Mouse (Mus musculus): ENCODE data around the gene Camkv. TPM values are rescaled to one million over a fixed set of nuclear protein-coding genes. Genes with fewer than 3 reads are reported as not detected.

Gene Camkv
- total RNA-seq, 1 experiment from 2014 or later, result 0.32 TPM

- ATAC-seq (replicated peaks; ENCODE audit: low read depth, poor library complexity, severe bottlenecking), result no peak
Measured at GRCm38 (mm10) chr9:107984754-107985055, 49.2 kb downstream of the Camkv start.

GRCm38 (mm10) chr9:107985131-107986119, 50.0 kb downstream of the Camkv start, which contains the start of gene Inka1:
TSS of gene Inka1 (minus strand) at chr9:107985879.
- peak; percentile 26 for ATAC-seq (replicated peaks; ENCODE audit: low read depth, poor library complexity, severe bottlenecking)

- ATAC-seq (replicated peaks; ENCODE audit: low read depth, poor library complexity, severe bottlenecking), result 0 out of 2 replicates have a peak, but pooled peaks have one; percentile 12
Measured at GRCm38 (mm10) chr9:107986376-107986775, 50.9 kb downstream of the Camkv start.

- no peak for ATAC-seq (replicated peaks; ENCODE audit: low read depth, poor library complexity, severe bottlenecking)
Measured at GRCm38 (mm10) chr9:107987950-107988349, 52.5 kb downstream of the Camkv start.

GRCm38 (mm10) chr9:107992197-107992596, 56.7 kb downstream of the Camkv start, which contains the start of gene Cdhr4:
TSS of gene Cdhr4 (plus strand) at chr9:107992497.
- ATAC-seq (replicated peaks; ENCODE audit: low read depth, poor library complexity, severe bottlenecking), result no peak

- no peak for ATAC-seq (replicated peaks; ENCODE audit: low read depth, poor library complexity, severe bottlenecking)
Measured at GRCm38 (mm10) chr9:107993013-107993412, 57.5 kb downstream of the Camkv start.

- peak; percentile 57 for ATAC-seq (replicated peaks; ENCODE audit: low read depth, poor library complexity, severe bottlenecking)
Measured at GRCm38 (mm10) chr9:107994464-107994863, 59.0 kb downstream of the Camkv start.

GRCm38 (mm10) chr9:107995513-107995912, 60.0 kb downstream of the Camkv start:
- ATAC-seq (replicated peaks; ENCODE audit: low read depth, poor library complexity, severe bottlenecking), result no peak

GRCm38 (mm10) chr9:107996049-107996448, 60.6 kb downstream of the Camkv start, which contains the start of gene Gm20662:
TSS of gene Gm20662 (plus strand) at chr9:107996349.
- no peak for ATAC-seq (replicated peaks; ENCODE audit: low read depth, poor library complexity, severe bottlenecking)

Other genes starting within 250 kb of the Camkv start
- gene Sema3f, start 225.2 kb upstream of the Camkv start, total RNA-seq (2017), result 0.23 TPM in 1 of 2 replicates, not detected in the other
- 188 and 222 TPM in 2 replicates for gene Rbm5, start 164.7 kb upstream of the Camkv start, total RNA-seq (2017)
- 173 and 180 TPM in 2 replicates for gene Rbm6, start 62.4 kb upstream of the Camkv start, total RNA-seq (2017)
- gene Mon1a, start 47.5 kb upstream of the Camkv start, total RNA-seq (2017), result 11.1 and 16.3 TPM in 2 replicates
- gene Mst1r, start 28.8 kb upstream of the Camkv start, total RNA-seq (2017), result 0.41 TPM in 1 of 2 replicates, not detected in the other
- not detected in 2 replicates for gene Actl11, start 7.2 kb upstream of the Camkv start, total RNA-seq (2017)
- gene Traip, start 14.5 kb downstream of the Camkv start, total RNA-seq (2017), result 12.8 and 23.2 TPM in 2 replicates
- 42.5 and 52.7 TPM in 2 replicates for gene Uba7, start 39.8 kb downstream of the Camkv start, total RNA-seq (2017)
- gene Gm20661, start 47.4 kb downstream of the Camkv start, total RNA-seq (2017), result not detected in 2 replicates
- gene Inka1, start 50.2 kb downstream of the Camkv start, total RNA-seq (2017), result 38.5 and 45.8 TPM in 2 replicates
- 0.18 TPM in 1 of 2 replicates, not detected in the other for gene Cdhr4, start 56.8 kb downstream of the Camkv start, total RNA-seq (2017)
- not detected in 2 replicates for gene Gm20662, start 60.7 kb downstream of the Camkv start, total RNA-seq (2017)
- gene Ip6k1, start 66.8 kb downstream of the Camkv start, total RNA-seq (2017), result 29.5 and 169 TPM in 2 replicates
- 10.7 and 13.0 TPM in 2 replicates for gene Gmppb, start 113.6 kb downstream of the Camkv start, total RNA-seq (2017)
- 0.49 and 3.3 TPM in 2 replicates for gene Amigo3, start 117.5 kb downstream of the Camkv start, total RNA-seq (2017)
- gene Mst1, start 144.8 kb downstream of the Camkv start, total RNA-seq (2017), result not detected in 2 replicates
- gene Rnf123, start 147.7 kb downstream of the Camkv start, total RNA-seq (2017), result 25.7 and 26.2 TPM in 2 replicates
- 60.8 and 79.3 TPM in 2 replicates for gene Apeh, start 158.9 kb downstream of the Camkv start, total RNA-seq (2017)

All from common myeloid progenitor, adult 5-6 weeks (primary cell).